Mouse (Mus musculus): Measurements from ENCODE around the gene D10Wsu102e. TPM values are rescaled to one million over a fixed set of nuclear protein-coding genes. Genes with fewer than 3 reads are reported as not detected.
A peak's percentile ranks its signal among the peaks of the same experiment; 100 is the strongest.

D10Wsu102e gene
- total RNA-seq (2021): 1 to 10 TPM; 3.3 to 3.7 TPM

- DNase-seq (ENCODE audit: low spot score in 2 of 2): peak; percentile 95 to 98
- intact Hi-C loops (cut with DNase I): loop anchor here (1.0 to 2.0 kb wide), 2 partner anchors 23 to 183 kb away; partner anchors contain the start of genes Slc41a2 and Washc4
Observed at GRCm38 (mm10) chr10:83359956-83360355, at the start of gene D10Wsu102e. Gene D10Wsu102e, plus strand, starts transcription at chr10:83360221.

DNA sequence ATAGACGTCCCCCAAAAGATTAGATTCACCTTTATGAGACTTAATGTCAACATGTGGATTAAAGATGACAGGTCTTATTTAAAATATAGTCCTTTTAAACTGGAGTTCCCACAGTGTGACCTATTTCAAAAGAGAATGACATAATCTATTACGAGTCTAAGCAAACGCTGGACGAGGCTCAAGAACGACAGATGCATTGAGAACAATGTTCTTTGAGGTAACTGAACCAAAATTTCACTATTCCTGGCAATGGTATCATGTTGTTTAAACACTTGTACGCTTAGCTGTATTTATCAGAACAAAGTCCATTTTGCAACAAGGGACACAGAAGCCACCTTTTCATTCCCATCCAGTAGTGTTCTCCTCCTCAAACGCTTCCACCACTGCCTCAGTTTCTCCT lies 49.7 kb upstream of the D10Wsu102e start:
- intact Hi-C loops (cut with DNase I): no loop called here
- DNase-seq (ENCODE audit: low spot score in 2 of 2): no peak

DNA sequence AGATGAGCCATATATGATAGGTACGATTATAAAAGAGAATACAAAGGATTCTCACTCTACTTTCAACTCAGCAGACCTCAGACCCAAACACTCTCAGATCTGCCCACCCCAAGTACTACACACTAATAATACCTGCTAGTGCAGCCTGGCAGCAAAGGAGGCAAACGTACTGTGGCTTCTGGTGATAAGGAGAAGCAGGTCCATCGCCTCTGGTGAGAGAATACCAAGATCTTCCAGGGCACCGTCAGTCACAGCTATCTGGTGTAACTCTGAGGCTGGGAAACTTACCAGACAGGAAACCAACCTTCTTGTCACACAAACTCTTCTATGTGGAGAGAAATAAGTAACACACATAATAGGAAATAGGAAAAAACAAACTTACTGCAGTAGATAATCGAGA lies 47.0 kb upstream of the D10Wsu102e start:
- no peak for DNase-seq (ENCODE audit: low spot score in 2 of 2)
- intact Hi-C loops (cut with DNase I): no loop called here

DNA sequence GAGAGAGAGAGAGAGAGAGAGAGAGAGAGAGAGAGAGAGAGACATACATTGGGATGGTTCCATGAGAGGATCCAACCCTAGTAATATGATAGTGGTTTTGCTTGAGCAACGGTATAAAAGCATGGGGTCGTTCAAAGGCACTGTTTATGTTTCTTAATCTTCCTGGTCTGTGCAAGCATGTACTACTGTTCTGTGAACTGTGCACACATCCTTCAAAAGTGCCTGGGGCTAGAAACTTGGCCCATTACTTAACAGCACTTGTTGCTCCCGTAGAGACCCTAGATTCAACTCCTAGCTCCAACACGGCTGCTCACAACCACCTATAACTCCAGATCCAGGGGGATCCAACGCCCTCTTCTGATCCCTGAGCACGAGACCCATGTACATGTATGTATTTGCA lies 39.6 kb upstream of the D10Wsu102e start:
- no peak for DNase-seq (ENCODE audit: low spot score in 2 of 2)
- intact Hi-C loops (cut with DNase I): no loop called here

GRCm38 (mm10) chr10:83320870-83321269 lies 39.2 kb upstream of the D10Wsu102e start:
- DNase-seq (ENCODE audit: low spot score in 2 of 2): peak in 1 of 2 experiments; percentile 43
- intact Hi-C loops (cut with DNase I): no loop called here

GRCm38 (mm10) chr10:83321528-83321927 lies 38.5 kb upstream of the D10Wsu102e start:
- intact Hi-C loops (cut with DNase I): no loop called here

DNA sequence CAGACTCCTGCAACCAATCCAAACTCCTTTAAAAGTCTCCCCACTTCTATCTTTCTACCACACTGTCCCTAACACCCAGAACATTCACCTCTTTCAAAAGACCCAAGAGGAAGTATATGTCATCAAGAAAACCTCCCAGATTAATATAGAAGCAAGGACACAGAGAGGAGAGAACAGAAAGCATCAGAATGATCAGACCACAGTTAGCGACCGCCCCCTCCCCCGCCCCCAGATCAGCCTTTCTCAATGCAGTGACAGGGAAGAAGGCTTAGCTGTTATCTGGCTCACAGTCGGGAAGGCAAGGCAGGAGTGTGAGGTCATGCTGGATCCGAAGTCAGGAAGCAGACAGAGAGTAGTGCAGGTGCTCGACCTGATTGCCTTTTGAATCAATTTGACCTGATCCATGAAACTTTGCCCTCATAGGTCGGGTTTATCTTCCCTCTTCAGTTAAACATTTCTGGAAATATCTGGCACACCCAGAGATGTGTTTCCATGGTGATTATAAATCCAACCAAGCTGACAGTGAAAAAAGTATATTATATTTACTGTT lies 37.4 kb upstream of the D10Wsu102e start:
- DNase-seq (ENCODE audit: low spot score in 2 of 2): no peak
- intact Hi-C loops (cut with DNase I): no loop called here

More at GRCm38 (mm10) chr10:83321528-83321927, 38.5 kb upstream of the D10Wsu102e start:
- DNase-seq (ENCODE audit: low spot score in 2 of 2): no peak

DNA sequence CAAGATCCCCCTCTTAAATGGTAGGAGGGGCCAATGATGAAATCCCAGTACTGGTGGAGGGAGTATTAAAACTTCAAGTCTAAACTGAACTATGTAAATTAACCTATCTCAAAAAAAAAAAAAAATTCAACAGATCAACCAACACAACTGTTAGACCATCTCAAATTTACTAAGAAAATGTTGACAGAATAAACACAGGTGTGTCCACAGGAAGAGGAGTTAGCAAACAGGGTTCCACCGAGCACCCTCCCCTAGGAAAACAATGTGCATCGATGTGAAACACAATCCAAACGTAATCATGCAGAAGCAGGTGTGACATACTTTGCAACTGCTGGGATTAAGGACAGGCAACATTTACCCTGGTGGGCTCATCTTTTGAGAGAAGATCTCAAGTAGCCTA lies 35.1 kb upstream of the D10Wsu102e start:
- intact Hi-C loops (cut with DNase I): no loop called here
- DNase-seq (ENCODE audit: low spot score in 2 of 2): no peak

GRCm38 (mm10) chr10:83325903-83326302 lies 34.1 kb upstream of the D10Wsu102e start:
- intact Hi-C loops (cut with DNase I): no loop called here
- no peak for DNase-seq (ENCODE audit: low spot score in 2 of 2)

DNA sequence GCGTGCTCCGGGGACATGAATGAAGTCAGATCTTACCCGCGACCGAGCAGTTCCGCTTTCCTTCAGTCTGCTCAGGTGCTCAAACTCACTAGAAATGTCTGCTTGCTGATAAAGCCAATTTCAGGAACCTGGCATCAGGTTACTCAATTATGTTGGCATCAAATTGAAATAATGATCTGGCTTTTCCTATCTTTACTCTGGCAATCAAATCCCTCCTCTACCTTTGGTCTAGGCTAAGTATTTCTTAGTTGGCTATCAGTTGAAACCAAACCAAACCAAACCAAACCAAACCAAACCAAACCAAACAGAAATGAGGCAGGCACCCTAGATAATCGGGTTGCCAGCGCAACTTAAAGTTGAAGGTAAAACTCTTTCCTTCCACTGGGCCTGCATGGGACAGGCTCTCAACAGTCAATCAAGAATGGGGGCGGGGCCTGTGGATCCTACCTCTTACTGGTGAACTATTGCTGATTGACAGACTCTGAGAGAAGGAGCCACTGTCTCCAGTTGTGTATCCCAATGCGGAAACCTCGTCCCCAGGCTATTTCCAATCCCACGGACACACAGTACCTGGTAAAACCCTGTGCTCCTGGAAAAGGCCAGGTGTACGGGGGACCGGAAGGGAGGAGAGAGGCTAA lies 33.3 kb upstream of the D10Wsu102e start:
- intact Hi-C loops (cut with DNase I): no loop called here
- DNase-seq (ENCODE audit: low spot score in 2 of 2): no peak

DNA sequence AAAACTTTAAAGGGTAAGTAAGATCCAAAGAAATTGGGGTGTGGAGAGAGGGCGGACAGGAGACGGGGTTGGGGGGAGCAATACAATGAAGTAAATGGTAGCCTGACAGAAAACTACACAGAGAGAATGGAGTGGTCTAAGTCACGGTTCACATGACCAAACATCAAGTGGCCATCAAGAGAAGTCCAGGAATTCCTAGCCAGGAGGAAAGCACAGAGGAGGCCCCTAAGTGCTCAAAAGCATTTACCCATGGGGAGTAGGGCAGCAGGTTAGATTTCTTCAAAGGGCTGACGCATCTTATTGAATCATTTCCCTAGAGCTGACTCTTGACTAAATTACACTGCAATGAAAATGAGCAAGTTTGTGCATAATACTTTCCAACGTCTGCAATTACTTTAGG lies 31.2 kb upstream of the D10Wsu102e start:
- no peak for DNase-seq (ENCODE audit: low spot score in 2 of 2)
- intact Hi-C loops (cut with DNase I): no loop called here

DNA sequence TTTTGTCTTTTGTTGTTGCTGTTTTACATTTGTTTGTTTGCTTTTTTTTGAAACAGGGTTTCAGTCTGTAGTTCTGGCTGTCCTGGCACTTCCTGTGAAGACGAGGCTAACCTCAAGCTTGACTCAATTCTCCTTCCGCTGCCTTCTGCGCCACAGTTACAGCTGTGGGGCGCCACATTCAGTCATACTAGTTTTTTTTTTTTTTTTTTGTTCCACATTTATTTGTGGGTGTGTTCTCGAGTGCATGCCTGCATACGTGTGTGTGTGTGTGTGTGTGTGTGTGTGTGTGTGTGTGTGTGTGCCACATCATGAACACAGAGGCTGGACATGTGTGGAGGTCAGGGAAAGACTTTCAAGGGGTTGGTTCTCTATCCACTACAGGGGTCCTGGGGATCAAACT lies 29.7 kb upstream of the D10Wsu102e start:
- DNase-seq (ENCODE audit: low spot score in 2 of 2): no peak
- intact Hi-C loops (cut with DNase I): no loop called here

- intact Hi-C loops (cut with DNase I): no loop called here
- DNase-seq (ENCODE audit: low spot score in 2 of 2): no peak
Observed at GRCm38 (mm10) chr10:83331811-83332210, 28.2 kb upstream of the D10Wsu102e start.

GRCm38 (mm10) chr10:83332581-83332980 lies 27.4 kb upstream of the D10Wsu102e start:
- intact Hi-C loops (cut with DNase I): no loop called here
- DNase-seq (ENCODE audit: low spot score in 2 of 2): no peak

- DNase-seq (ENCODE audit: low spot score in 2 of 2): no peak
- intact Hi-C loops (cut with DNase I): loop anchor here (2.0 kb wide), 1 partner anchor 22 kb away; no protein-coding TSS in a partner anchor
Observed at GRCm38 (mm10) chr10:83336336-83336735, 23.7 kb upstream of the D10Wsu102e start.

DNA sequence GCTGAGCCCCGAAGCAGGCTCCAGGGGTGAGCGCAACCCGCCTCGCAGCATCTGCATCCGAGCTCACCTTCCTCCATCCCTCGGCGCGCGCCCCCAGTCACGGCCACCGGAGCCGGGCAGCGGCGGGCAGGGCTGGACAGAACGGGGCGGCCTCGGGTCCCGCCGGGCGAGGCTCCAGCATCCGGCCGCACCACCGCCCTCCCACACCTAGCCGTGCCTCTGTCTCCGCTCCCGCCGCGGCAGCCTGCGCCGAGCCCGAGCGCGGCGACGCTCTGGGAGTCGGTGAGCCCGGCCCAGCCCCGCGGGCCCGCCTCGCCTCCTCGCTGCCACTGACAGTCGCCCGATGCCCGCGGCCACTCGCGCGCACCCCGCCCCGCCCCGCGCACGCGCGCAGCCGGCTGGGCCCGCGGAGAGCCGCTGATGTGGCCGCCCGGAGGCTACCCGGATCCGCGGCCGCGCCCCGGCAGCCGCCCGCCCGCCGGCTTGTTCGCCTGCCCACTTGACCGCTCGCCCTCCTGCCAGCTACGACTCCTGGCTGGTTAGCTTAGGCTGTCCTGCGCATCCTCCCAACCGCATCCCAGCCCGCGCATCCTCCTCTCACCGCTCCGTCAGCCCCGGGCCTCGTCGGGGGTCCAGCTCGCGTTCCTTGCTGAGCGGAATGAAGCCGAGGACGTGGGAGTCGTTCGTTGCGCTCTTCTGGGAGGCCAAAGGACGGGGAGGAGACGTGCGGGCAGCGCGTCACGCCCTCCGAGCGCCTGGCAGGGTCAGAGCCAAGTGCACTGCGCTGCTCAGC lies 22.7 kb upstream of the D10Wsu102e start, which contains the start of gene Slc41a2:
Gene Slc41a2 (minus strand): TSS at position 724 of the 793 bp plus-strand sequence.
- peak; percentile 77 to 78 for DNase-seq (ENCODE audit: low spot score in 2 of 2)
- intact Hi-C loops (cut with DNase I): loop anchor here (2.0 kb wide), 1 partner anchor 21 kb away; no protein-coding TSS in a partner anchor

GRCm38 (mm10) chr10:83337971-83338598 lies 21.9 kb upstream of the D10Wsu102e start:
- intact Hi-C loops (cut with DNase I): loop anchor here (2.0 kb wide), 1 partner anchor 21 kb away; no protein-coding TSS in a partner anchor

DNA sequence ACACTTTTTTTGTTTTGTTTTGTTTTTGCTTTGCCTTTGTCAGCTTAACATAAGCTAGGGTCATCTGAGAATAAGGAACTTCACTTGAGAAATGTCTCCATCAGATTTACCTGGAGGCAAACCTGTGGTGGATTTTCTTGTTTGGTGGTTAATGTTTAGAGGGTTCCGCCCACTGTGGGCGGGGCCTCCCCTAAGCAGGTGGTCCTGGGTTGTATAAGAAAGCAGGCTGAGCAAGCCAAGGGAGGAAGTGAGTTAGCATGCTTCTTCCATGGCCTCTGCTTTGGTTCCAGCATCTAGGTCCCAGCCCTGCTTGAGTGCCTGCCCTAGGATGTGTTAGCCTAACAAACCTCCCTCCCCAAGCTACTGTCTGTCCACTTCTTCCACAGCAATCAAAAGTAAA lies 18.8 kb upstream of the D10Wsu102e start:
- DNase-seq (ENCODE audit: low spot score in 2 of 2): no peak
- intact Hi-C loops (cut with DNase I): no loop called here

More at GRCm38 (mm10) chr10:83337971-83338598, 21.9 kb upstream of the D10Wsu102e start:
- DNase-seq (ENCODE audit: low spot score in 2 of 2): no peak

DNA sequence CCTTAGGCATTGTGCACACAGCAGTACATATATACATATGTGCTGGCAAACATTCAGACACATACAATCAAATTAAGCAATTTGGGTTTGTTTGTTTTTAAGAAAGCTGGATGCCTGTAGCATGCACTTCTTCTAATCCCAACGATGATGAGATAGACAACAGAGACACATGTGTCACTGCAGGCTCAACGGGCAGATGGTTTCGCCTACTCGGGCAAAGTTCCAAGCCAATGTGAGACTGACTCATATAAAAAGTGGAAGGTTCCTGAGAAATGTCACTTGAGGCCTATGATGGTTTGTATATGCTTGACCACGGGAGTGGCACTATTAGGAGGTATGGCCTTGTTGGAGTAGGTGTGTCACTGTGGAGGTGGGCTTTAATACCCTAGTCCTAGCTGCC lies 16.9 kb upstream of the D10Wsu102e start:
- peak in 1 of 2 experiments; percentile 66 for DNase-seq (ENCODE audit: low spot score in 2 of 2)
- intact Hi-C loops (cut with DNase I): no loop called here
